Mouse (Mus musculus) thymus, postnatal 4 days (tissue): Measurements from ENCODE around the gene Tinag.
"Not testable (repeated sequence)": the region's sequence is repeated elsewhere in the genome, so short reads cannot be mapped to it uniquely, and the experiment has no call there.

Experiments
- DNase-seq: peaks from one replicate; pipeline ENCODE4 v3.0.0; 2021

The Tinag gene

DNA sequence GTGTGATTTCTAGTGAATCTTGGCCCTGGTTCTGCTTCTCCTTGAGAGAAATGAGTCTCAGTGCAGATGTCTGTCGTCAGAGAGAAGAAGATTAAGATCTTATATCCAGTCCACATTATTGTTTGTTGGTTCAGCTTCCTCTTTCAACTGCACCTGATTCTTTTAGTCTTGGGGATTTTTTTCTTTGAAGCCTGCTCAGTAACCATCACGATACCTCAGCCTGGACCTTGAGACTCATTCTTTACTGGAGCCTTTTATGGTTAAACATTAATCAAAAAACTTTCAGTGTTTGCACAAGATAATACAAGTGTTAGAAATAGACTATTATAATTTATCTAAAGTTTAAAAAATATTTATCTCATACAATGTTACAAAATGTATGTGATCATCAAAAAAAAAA, at the start of gene Tinag:
Tinag (minus strand) TSS at position 210 of the 400 bp plus-strand sequence.
- no peak for DNase-seq

DNA sequence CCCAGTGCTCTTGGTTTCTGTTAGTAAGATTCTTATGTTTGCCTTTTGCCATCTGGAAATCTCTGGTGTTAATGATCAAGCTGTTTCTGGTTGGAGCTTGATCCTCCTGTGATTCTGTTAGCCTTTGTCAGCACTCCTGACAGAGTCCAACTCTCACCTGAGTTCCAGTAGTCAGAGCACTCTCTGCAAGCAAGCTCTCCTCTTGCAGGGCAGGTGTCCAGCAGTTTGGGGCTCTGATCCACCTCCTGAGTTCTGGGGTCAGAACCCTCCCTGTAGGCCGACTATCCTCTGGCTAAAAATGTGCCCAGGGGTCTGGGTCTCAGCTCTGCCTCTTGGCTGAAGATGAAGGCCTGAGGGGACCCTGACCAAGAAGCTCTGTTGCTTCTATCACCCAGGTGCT, 37.6 kb upstream of the Tinag start:
- not testable (repeated sequence) for DNase-seq

DNA sequence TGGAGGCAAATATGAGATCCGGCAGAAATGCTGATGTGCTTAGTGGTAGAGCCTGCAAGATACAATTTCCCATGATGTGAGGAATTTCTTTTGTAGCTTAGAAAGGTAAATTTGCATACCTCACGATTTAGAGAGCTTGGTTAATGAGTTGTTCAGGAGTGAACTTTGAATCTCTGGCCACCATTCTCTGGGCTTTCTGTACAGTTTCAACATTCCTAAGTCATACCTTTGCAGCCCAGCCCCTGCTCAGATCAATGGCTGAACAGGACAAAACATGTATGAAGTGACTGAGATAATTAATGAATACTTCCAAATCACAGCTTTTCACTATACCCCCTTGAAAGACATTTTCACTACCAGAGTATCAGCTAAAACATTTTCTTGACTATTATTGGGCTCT, 26.1 kb upstream of the Tinag start:
- no peak for DNase-seq

DNA sequence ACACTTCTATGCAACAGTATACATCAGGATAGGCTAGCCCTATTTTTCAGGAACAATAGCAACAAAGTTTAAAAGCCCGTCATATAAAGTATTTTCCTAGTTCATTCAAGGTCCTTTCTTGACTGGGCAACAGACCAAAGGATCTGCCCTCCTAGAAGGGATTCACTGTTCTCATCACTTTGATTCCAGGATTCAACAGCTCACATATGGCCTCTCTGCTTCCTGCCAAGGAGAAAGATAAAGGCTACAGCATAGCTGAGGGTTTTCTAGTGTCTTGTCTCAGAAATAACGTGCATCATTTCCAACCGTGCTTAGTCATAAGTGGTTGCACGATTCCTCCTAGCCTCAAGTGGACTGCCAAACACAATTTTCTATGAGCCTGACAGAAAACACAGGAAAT, 11.0 kb upstream of the Tinag start:
- DNase-seq, result no peak

DNA sequence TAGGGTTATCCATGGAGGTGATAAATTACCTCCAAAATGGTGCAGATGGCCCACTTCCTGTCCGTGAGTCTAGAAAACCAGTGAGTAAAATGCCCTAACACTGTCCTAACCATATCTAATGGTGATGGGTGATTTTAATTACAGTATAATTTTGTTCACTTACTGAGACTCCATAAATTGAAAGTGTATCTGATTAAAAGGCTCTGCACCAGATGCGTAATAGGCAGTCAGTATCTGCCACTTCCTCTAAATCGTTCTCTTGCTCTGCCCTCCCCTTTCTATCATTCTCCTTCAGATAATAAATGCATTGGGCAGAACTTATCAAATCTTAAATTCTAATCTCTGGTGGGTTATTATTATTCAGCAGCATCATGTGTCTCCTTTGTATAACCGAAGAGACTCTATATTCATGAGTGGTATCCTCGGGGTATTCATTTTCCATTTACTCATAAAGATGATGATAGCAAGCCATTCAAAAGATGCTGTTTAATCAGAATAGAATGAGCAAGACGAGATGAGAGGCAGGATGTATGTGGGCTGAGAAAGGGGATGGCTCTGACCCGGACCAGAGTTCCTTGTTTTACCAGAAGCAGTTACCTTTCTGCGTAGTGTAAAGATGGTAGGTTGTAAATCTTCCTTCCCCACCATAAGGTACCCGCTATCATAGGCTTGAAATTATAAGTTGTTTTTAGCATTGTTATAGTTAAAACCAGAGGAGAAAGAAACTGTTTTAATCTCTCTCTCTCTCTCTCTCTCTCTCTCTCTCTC, 9.0 kb upstream of the Tinag start:
- DNase-seq, result no peak

DNA sequence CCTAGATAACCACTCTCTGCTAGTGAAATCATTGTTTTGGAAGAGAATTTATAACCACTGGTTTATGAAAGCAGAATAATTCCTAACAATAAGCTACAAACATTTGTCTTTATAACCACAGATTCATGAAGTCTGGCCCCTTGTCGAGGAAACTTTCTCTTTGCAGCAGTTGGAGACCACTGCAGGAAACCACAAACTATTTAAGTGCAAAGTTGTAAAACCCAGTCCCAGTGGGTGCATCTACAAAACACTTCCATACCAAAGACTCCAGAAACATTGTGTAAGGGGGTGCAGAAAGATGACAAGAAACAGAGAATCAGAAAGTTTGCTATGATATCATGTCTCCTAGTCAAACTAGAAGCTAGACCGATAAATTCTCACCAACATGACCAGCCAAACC, 5.8 kb upstream of the Tinag start:
- no peak for DNase-seq

DNA sequence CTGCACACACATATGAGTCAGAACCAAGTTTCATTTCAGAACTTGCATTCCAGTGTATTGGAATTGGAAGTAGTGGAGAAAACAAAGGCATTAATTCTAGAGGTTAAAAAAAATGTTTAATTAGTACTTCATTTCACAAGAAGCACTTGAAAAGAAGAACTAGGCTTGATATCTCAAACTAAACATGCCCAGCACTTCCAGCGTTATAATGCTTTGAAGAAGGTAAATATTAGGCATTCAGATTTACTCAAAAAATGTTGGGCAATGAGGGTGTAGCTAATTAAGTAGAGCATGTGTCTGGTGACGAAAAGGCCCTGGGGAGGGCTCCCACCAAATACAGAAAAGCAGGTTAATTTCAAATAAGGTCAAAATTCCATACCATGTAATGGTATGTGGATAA, 4.1 kb upstream of the Tinag start:
- DNase-seq, result no peak

DNA sequence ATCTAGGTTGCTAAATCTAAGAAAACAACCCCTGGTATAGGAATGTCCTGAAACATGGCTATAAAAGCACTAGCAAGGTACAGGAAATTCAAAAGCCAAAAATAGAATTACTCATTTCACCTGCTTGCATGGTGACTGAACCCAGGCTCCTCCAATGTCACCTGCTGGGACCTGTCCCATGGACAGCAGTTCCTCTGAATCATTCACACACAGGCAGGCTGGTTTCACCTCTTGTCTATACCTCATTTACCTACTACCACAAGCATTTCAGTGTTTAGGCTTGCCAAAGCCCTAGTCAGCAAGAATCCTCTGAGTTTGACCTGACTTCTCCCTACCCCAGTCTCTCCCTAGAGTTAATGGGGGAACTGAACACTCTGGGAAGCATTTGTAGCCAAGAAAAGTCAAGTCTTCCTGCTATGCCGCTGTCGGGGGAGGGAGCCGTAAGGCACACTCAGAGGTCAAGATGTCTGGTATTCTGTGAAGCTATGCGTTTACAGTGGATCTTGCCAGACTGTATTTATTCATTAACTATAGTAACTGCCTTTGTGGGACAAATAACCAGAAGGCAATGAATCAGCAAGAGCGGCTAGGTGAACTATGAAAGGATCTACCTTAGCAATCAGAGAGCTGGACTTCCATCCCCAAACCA, 597 bp upstream of the Tinag start:
- DNase-seq, result no peak

- DNase-seq, result no peak
These were observed 10.2 kb downstream of the Tinag start for GRCm38 (mm10) chr9:77035361-77035760.

GRCm38 (mm10) chr9:77032430-77033154, 13.0 kb downstream of the Tinag start:
- DNase-seq, result no peak

DNA sequence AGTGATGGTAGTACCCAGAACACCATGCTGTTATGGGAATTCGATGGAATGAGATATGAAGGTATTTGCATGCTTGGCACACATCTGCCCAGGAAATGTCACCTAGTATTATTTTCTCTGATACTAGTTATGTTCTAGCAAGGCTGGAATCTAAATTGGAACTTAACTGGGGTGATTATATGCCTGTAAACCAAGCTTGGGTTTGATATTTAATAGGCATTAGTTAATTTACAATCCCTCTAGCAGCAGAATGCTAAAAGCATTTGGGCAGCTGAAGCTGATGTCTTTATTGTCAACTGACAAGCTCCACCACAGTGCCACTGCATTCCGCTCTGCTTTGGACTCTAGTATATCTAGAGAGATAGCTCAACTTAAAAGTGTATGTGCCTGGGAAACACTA, 20.3 kb downstream of the Tinag start:
- no peak for DNase-seq

GRCm38 (mm10) chr9:77018935-77019334, 26.7 kb downstream of the Tinag start:
- no peak for DNase-seq

DNA sequence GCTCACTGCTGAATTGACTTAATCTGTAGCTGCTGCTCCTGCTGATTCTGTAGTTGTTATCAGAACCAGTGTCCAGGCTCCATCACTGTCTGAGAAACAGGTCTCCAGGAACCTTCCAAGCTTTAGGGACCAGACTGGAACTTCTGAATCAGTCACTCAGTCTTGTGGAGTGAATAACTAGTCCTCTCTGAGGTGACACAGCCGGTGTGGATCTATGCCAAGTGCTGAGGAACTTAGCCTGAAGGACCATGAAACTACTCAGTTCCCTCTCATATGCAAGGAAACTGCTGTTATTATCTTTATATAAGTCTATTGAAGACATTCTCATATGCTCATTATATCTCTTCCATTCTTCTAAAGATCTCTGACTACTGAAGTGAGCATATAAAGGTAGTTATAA, 49.6 kb downstream of the Tinag start:
- DNase-seq, result no peak

DNA sequence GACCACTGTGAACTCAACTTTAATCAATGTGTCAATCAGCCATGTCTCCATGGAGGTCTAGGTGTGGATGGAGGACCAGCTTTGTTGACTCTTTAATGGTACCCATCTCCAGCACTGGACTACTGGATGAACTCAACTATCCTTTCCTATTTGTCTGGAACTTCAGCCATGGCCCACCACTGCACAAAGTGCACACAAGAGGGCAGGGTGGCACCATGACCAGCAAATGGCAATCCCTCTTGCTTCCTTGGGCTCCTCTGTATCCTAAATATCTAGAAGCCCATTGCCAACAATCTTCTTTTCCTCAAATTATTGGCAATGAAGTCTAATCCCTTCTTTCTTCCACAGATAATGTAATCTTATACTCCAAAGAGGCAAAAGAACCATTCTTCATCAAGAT, 55.6 kb downstream of the Tinag start:
- DNase-seq, result peak; percentile 8

GRCm38 (mm10) chr9:76934813-76935212, 110.8 kb downstream of the Tinag start:
- no peak for DNase-seq

DNA sequence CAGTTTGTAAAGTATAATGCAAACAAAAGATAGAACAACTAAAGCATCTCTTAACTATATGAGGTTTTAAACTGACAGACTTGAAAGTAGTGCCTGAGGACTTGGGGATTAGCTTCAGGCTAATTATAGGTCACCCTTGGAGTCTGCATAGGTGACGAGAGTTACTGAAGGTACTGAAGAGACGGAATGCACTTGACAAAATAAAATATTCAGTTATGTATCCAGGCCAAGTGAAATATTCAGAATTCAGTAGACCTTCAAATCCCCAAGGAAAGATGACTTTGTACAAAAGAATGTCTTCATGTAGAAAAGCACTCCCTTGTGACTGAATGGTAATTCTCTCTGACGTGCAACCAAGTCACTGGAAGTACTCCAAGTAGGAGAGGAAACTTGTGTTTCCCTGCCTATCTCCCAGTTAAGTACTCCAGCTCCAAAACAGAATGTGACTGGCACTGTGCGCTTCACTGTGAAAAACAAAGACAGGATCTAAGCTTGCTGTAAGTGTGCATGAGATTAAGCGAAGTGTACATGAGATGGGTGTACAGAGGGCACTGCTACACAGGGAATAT, 130.4 kb downstream of the Tinag start:
- no peak for DNase-seq
